Mouse (Mus musculus): ENCODE measurements at regions not wholly inside any gene's neighbourhood (a gene's known extent, or its start where the extent isn't known, plus 50 kb on each side); places are given as distances from the start of the nearest gene placed in this dataset.
"Not testable (repeated sequence)": the region's sequence is repeated elsewhere in the genome, so short reads cannot be mapped to it uniquely, and the experiment has no call there.

- DNase-seq, result not testable (repeated sequence)
These were observed 292.1 kb upstream of the Pkdcc start for GRCm38 (mm10) chr17:82922986-82923385.

GRCm38 (mm10) chr17:82925751-82926150, 289.3 kb upstream of the Pkdcc start:
- DNase-seq, result no peak

DNA sequence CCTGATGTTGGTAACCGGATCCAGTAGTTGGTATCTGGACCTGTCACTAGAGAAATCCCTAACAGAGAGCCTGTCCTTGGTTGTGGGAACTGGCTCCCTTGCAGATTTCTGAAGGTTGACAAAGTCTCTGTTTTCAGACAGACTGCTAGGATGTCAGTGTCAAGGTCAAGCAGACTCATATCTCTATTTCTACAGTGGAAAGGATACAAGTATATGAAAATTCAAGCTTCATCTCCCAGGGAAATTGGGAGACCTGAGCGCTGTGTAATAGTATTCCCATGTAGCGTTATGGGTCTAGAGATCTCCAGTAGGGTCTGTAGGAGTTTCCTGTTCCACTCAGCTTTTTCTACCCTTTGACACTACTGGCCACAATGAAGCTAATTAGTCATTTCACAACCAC, 287.4 kb upstream of the Pkdcc start:
- no peak for DNase-seq

DNA sequence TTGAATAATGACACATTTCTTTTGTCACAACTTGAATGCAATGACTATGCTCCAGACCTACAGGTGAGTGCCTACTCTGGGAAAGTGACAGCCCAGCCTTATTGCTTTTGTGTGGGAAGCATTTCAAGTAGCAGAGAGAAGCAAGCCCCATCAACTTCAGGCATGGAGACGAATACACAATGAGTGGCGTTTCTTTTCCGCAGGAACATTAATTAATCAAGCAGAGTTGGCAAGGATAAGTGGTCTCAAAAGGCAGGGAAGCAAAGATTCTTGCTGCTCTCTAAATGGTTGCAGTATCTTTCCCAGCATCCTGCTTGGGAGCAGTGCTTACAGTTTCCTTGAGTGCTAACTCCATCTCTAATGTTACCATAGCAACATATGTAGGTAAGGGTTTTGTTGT, 285.6 kb upstream of the Pkdcc start:
- no peak for DNase-seq

- no peak for DNase-seq
These were observed 284.4 kb upstream of the Pkdcc start for GRCm38 (mm10) chr17:82930738-82931137.

GRCm38 (mm10) chr17:82931476-82931875, 283.6 kb upstream of the Pkdcc start:
- no peak for DNase-seq

- DNase-seq, result no peak
These were observed 278.3 kb upstream of the Pkdcc start for GRCm38 (mm10) chr17:82936836-82937235.

DNA sequence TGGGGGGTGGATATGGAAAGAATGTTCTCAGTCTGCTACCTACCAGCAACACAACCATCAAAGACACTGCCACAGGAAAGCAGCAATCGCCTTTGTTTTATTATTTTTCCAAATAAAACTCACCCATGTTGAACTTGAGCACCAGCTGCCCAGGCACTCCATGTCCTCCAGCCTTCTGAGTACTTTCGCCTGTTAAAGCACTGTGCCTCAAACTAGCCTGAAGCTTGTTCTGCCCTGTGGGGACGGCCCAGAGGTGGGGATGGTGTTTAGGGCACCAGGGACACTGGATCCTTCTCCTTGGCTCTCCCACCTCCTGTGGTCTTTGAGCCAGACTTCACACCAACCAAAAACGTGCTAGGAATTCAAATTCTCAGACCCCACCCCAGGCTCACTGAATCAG, 269.0 kb upstream of the Pkdcc start:
- no peak for DNase-seq

DNA sequence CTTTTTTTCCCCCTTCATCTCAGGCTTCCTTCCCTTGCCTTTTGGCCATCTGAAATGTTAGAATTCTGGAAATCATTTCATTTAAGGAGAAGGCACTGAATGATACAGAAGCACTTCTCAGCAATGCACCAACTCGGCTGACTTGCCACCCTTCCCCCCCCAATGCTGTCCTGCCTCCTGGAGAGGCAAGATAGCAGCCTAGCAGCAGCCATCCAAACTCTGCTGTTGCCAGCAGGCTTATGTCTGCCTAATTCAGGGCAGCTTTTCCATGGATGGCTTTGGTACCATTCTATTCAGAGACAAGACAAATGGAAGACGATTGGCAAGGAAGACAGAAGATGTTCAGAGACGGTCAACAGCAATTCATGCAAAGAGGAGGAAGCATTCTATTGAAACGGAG, 265.3 kb upstream of the Pkdcc start:
- no peak for DNase-seq

DNA sequence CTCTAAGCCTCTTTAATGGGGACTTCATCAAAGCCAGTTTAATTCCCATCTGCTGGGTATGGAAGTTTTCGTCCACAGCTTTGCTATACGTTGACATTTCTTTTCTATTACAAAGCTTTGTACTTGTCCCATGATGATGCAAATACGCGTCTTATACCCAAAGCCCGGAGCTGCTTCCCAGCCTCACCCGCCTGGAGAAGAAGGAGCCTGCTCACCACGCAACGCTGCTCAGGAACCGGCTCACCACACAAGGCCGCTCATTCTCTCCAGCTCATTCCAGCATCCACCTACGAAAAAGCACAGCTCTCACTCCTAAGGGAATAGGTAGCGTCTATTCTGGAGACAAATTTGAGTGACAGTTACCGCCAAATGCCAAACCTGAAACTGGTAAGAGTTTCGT, 264.8 kb upstream of the Pkdcc start:
- no peak for DNase-seq

- peak; percentile 65 for DNase-seq
These were observed 257.7 kb upstream of the Pkdcc start for GRCm38 (mm10) chr17:82957409-82957808.

- no peak for DNase-seq
These were observed 251.7 kb upstream of the Pkdcc start for GRCm38 (mm10) chr17:82963374-82963773.

DNA sequence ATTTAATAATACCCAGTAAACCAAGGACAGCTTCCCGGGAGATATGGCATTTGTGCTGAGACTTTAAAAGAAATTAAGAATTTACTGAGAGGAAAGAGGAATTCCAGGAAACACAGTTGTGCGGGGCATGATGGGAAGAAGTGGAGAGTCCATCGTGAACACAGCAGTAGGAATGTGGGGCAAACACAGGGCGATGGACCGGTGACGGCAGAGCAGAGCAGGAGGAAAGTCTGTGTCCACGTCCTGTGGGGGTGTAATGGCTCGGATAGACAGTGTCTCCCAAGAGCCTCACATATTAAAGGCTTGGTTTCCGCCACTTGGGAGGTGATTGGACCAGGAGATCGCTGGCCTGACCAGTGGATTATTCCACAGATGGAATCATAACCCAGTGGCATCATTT, 215.4 kb upstream of the Pkdcc start:
- no peak for DNase-seq

DNA sequence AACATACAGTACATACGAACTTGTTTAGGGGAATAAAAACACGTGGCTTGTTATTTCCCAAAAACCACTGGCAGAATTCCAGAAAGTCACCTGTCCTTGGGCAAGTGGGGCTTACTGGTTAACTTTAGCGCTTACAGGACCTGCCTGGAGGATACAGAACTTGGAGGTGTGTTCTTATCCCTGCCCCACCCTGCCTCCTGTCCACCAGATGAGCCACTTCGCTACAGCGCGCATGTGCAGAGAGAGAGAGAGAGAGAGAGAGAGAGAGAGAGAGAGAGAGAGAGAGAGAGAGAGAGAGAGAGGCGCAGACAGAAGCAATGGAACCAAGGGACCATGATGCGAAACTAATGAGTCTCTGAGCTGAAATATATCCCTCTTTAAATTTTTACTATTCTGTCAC, 214.7 kb upstream of the Pkdcc start:
- no peak for DNase-seq

DNA sequence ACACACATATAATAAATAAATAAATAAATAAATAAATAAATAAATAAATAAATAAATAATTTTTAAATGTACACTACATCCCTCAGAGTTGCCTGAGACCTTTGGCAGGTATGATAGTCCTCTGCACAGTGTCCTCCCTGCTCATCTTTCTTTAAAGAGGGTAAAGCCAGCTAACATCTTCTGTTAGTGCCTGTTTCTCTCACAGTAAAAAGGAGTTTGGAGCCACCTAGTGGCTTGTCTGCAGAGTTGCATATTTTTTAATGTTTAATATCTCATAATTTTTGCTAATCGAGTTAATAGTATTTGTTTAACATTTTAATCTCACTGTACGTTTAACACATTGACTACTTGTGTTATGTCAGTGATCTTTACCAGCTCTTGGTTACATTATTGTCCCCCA, 213.5 kb upstream of the Pkdcc start:
- peak; percentile 46 for DNase-seq

DNA sequence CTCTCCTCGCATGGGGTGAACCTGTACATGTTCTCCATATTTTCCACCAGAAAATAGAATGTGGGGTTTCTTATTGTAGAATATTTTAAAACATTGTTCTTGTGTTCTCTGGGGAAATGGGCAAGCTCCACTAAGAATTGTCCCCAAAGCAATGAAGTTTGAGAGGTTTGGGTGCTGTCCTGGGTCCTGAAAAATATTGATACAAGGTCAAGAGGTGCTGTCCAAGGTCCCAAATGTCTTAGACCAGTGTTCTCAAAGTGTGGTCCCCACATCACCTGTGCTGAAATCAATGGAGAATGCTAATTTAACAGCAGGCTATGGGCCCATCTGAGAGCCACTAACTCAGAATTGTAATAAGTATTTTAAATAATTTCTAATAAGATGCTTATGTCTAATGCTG, 204.2 kb upstream of the Pkdcc start:
- DNase-seq, result peak; percentile 81

DNA sequence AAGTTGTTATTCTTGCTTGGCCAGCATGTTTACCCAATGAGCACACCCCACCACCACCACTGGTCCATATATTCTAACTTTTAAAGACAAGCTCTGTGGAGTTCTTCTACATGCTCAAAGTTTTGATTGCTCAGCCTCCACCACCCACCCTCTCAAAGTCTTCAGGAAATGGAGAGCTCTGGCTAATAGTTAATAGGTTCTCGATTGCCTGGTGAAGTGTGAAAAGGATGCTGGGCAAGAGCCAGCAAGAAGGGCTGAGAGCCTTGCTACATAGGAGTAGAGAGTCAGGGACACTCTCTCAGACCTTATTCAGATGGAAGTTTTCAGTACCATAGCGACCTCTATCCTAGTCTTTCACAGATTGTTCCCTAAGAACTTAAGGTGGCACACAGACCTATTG, 199.4 kb upstream of the Pkdcc start:
- DNase-seq, result no peak

- DNase-seq, result no peak
These were observed 198.2 kb upstream of the Pkdcc start for GRCm38 (mm10) chr17:83016936-83017335.

- no peak for DNase-seq
These were observed 195.8 kb upstream of the Pkdcc start for GRCm38 (mm10) chr17:83019267-83019666.

DNA sequence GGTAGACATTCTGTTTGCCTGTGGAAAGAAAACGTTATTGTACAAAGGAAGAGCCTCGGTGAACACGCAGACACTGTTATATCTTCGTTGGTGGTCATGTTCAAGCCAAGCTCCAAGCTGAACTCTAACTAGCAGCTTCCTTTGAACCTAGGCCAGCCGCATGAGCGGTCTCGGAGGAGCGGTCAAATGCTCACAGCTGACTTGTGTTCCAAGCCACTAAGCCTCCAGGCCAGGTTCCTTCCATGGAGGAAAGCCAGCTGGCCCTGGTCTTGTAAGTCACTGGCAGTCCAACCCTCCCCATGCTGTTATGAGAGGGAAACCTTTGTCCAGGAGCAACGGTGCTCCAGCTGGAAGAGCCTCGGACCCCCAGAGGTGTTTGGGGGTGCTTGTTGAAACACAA, 194.5 kb upstream of the Pkdcc start:
- no peak for DNase-seq

GRCm38 (mm10) chr17:83025340-83025816, 189.7 kb upstream of the Pkdcc start:
- DNase-seq, result peak; percentile 88

GRCm38 (mm10) chr17:83034914-83035573, 180.0 kb upstream of the Pkdcc start:
- no peak for DNase-seq

DNA sequence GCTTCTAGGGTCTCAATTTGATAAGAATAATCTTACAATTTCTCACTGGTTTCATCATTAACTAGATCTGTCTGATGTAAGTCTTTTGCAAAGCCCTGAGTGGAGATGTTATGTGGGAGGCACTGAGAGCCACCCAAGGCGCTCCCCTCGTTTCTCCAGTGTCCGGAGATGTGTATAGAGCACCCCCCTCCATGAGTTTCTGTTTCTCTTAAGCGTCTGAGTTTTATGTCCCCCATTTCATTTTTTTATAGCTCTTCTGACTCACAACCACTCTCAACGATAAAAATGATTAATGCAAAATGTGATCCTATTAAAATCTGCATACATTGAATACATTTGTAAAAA, 179.5 kb upstream of the Pkdcc start:
- no peak for DNase-seq

GRCm38 (mm10) chr17:83039563-83039962, 175.5 kb upstream of the Pkdcc start:
- no peak for DNase-seq

GRCm38 (mm10) chr17:83044515-83044914, 170.6 kb upstream of the Pkdcc start:
- no peak for DNase-seq
